Mouse (Mus musculus): ENCODE data around the gene Cldn8.

Cldn8 gene

DNA sequence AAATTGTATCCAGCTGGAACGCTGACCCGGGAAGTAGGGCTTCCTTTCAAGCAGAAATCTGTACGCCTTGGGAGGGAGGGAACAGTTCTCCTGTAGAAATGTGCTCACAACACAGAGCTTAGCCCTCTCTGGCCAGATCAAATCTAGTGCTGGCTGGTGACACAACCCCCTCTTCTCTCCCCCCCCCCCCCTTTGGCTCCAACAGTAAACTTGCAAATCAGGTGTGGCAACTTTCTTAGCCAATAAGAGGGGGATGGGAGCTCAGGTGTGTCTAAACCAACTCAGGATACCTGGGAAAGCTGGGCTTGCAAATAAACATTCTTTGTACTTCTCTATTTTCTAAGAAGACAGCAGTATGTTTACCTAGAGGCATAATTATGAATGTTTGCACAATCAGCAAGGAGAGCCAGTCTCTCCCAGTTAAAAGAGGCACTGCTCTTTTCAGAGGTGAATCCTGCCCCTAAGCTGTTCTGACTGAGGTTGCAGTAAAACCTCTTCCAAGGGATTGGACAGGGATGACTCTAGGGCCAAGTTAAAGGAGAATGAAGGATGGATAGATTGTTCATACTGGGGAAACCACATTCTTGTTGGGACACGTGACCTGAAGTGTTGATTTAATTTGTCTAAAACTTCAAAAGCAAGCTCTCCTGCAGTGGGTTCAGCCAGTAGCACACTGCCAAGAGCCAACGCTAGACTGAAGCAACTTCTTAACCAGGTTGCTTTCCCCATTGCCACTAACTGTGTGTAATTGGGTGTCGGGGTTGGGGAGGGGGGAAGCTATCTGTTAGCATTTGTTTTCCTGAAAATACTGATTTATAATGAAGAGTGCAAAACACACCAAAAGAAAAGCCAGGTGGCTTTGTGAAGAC, at the start of gene Cldn8:
TSS of gene Cldn8 (minus strand) at position 139 of the 869 bp plus-strand sequence.
- DNase-seq (ENCODE audit: low read depth) = no peak

DNA sequence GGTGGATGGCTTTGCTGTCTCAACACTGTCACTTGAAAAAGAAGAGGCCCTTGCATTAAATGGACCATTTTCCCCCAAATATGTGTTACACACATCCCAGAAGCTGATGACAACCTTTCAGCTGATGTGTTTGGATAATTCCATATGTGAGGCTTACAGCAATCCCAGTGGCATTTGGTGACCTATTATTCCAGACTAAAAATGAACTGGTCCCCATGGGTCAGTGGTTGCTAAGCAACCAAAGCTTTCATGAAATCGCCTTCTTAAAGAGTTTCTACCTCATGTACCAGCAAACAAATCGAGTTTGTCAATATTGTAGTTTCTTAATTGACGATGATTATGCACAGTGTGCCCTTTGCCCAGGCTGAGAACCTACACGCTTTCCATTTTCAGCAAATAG, 49.7 kb upstream of the Cldn8 start:
- DNase-seq (ENCODE audit: low read depth) = no peak

DNA sequence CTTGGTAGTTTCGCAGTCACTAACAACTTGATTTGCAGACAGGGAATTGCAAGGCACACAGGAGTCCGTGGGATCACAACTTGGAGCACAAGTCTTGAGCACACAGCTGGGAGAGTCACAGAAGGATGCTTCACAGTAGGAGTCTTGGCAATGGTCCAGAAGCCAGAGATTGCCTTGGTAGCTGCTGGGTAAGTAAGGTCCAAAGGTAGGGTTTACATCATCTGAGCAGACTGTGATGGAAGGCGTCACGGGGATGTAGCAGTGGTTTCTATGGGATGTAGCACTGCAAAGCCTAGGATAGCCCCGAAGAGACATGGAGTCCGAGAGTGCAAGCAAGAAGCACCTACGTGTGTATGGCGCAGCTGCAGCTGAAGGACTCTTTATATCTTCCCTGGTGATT, 48.9 kb upstream of the Cldn8 start, which contains the start of gene Krtap24-1:
TSS of gene Krtap24-1 (minus strand) at position 358 of the 400 bp plus-strand sequence.
- no peak for DNase-seq (ENCODE audit: low read depth)

DNA sequence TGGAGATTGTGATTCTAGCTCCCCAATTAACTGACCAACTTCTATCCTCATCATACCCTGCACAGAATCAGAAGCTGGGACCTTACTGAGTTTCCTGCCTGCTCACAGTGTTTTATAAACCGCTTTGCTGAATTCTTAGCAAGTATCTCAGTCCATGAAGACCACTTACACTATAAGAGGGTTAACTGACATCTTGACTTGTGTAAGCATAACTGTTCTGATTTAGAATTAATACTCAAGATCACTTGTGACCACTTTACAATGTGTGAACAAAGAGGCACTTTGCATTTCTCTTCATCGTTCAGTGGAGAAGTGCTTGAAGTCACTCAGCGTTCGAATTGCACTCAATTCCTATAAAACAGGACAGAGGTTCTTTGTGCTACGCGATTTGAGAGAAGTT, 41.6 kb upstream of the Cldn8 start:
- no peak for DNase-seq (ENCODE audit: low read depth)

DNA sequence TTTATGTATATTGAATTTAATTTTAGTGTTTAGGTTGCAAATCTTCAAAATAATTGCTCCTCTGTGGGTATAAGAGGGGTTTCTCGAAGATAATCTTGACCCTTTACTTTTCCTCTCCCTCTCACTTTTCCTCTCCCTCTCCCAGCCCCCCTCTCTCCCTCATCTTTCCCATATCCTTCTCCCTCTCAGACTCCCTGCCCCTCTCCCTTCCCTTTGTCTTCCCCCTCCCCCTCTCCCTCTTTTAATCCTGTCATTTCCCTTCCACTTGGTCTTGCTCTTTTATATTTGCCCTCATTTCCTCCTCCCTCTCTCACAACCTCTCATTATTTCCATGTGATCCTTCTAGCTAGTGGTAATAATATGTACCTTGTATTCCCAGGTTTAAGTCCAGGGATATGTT, 39.5 kb upstream of the Cldn8 start:
- no peak for DNase-seq (ENCODE audit: low read depth)

DNA sequence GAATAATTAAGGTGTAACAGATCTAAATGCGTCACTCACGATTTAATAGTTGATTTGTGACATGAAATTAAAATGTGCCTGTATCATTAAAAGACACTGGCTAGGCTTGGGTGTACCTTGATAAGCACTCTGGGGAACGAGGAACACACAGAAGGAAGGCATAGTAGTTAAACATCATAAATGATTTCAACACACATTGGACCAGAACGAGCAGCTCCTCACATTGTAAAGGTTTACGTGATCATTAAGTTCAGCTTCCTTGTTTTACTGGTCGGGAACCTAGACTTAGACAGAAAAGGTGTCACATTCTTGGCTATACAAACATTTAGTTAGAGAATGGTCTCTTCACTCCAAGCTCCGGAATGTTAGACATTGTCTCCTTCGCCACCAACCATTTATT, 37.3 kb upstream of the Cldn8 start:
- no peak for DNase-seq (ENCODE audit: low read depth)

DNA sequence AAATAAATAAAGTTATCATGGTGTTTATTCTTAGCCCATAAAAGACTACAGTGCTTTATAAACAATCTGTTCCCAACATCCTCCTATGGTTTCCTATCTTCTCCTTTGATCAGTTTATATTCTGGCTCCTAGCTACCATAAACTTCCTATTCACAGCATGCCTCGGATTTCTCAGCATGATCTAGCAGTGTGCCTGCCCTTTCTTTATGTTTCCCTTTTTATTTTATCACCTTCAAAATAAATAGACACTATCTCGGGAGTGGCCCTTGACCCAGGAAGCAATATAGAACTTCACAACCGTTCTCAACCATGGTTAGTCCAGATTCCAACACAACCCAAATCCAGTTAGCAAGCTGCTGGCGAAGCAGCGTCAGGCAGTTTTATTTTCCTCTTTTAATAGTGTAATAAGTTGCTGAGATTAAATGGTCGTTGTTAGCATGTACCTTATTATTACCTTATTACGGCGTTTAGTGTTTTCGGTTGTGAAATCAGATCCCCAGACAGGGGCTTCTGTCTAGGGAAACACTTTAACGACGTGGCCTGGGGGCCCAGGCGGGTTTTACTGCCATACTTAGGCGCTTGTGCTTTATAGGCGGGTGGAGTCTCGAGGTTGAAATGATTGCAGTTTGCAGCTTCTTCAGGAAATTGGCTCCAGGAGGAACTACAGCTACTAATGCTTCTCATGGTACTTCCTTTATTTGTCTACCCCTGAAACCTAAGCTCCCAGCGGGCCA, 36.7 kb upstream of the Cldn8 start:
- DNase-seq (ENCODE audit: low read depth) = no peak

DNA sequence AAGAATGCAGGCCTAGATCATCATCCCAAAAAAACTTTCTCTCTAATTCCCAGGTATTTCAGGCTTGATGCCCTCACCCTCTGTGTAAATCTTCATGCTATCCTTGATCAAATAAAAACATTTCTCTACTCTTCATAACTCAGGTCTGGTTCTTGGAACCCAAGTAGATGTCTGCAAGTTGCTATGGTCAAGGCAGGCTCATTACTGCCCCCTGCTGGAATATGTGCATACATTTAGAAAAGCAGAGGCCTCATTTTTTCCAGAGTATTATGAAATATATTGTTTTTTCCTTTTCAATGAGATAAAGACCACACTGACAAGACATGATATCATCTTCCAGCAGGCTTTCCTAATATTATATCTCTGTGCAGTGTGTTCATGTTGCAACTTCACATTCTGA, 29.8 kb upstream of the Cldn8 start:
- no peak for DNase-seq (ENCODE audit: low read depth)

DNA sequence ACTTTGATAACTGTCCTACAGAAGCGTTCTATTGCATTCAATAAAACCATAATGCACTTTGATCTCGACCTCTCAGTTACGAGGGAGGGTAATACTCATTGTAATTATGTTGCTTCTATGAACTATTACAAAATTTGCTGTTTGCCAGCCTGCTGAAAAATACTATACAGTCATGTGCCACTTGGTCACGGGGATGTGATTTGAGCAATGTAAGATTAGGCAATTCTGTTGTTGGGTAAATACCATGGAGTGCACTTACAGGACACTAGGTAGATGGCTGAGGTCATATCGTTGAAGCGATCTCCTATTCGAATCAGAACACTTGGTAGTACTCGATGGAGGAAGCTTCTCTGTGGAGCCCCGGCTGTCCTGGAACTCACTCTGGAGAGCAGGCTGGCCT, 20.4 kb upstream of the Cldn8 start:
- DNase-seq (ENCODE audit: low read depth) = no peak

DNA sequence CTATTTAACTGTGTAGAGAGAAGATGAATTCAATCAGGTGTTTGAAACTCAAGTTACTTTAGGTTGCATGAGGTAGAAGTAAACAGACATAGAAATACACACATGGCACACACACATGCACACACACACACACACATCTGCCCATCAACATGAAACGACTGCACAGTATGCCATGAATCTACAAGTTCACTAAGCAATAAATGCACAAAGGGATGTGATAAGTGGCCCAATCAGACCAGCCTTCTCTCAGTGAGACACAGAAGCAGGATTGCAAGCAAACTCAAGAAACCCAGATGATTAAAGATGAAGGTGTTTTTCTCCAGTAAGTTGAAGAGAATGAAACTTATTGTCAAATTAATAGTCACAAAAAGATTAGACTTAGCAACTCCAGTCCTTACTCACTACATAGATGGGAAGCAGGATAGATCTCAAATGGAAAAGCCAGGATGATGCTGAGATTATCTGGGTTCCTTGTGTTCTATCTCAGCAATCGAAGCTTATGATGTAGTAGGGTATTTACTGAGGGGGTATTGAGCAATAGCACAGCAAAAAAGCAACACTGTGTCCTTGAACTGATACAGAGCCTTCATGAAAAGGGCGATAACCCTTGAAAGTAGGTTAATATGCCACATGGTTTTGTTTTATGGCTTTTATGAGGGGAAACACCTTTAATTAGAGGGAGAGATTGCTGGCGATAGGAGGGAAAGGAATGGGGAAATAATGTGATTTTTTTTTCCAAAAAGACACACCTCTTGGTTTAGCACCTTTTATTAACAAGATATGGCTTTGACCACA, 13.1 kb upstream of the Cldn8 start:
- DNase-seq (ENCODE audit: low read depth) = no peak

DNA sequence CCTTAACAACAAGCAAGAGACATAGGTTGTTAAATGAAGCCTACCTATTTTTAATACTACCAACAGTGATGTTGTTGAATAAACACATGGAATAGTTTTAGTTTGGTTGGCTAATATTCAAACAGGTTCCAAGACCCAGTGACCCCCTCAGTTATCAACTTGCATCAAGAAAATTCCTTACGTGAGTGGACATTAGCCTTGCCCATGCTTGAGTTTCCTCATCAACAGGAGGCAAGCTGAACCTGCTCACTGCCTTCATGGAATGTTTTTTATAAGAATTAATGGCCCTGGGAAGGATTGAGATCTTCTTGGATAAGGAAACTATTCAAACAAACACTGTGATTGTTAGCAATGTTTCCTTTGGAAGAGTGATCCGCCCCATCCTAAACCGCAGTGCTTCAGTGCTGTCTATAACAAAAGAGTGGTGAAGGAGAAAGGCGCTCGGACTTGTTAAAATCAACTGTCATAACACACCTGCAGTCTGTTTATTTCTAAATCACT, 10.0 kb upstream of the Cldn8 start:
- no peak for DNase-seq (ENCODE audit: low read depth)

DNA sequence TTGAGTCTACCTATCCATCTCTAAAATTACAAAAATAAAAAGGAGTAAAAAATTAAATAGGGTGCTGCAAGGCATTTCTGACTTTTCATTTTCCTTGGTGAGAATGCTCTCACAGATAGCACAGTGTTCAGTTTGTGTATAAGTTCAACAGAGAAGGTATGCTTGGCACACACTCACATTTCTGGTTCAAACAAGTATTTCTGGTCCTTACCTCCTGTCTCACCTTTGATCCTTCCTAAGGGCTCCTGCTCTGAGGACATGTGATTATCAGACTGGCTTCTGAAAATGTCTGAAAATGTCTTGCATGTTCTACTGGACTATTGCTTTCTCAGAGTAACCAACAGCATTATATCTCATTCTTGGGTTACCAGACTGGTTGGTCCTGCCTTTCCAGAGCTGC, 7.2 kb upstream of the Cldn8 start:
- no peak for DNase-seq (ENCODE audit: low read depth)

DNA sequence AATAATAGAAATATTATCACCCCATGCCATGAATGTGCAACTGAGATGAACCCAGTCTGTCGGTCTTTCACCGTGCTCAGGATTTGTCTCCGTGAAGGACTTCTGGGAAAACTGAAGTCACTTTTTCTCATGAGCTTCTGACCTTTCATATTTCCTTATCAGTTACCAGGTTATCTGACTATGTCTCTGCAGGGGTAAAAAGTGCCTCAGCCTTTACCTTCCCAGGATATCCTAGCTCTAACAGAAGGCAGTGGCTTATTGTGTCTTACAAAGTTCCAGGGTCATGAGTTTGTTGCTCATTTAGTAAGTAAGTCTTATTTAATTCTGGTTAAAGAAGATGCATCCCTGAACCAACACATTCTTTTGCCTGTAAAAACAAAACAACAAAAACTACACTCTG, 6.7 kb upstream of the Cldn8 start:
- DNase-seq (ENCODE audit: low read depth) = no peak

DNA sequence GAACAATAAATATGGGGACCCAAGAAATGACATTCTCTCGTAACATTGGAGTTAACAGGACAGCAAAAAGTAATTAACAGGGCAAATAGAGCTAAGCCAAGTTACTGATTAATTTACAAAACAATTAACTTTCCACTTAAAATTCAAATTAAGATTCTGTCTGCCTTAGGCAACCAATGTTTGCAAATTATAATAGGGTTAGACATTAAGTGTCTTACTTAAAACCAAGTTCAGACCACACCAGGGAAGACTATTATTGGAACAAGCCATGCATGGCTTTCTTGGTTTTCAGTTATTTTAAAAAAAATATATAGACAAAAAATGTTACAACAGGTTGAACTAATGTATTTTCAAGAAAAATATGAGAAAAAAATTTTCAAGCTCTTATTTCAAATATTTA, 6.1 kb upstream of the Cldn8 start:
- DNase-seq (ENCODE audit: low read depth) = no peak

DNA sequence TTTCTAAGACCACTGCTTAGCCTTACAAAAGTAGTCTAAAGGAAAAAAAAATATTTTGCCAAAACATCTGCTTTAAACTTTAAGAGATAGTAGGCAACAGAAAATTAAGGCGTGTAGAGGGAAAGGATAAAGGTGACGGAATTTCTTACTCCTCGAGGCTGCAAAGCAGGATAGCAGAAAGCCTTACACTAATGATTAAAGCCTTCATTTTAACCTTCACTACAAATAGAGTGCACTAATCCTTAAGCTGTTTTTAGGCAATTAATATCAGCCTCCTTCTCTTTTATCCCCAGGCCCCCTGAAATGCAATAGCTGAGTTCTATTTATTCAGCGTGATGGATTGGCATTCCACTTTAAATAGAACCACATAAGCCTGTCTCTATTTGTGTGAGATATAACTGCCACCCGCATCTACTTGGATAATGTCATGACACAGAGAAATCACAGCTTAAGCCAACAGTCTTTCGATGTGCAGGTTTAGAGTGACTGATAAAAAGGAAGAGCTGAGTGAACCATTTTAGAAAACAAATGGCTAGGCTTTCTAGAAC, 1.3 kb downstream of the Cldn8 start:
- no peak for DNase-seq (ENCODE audit: low read depth)

DNA sequence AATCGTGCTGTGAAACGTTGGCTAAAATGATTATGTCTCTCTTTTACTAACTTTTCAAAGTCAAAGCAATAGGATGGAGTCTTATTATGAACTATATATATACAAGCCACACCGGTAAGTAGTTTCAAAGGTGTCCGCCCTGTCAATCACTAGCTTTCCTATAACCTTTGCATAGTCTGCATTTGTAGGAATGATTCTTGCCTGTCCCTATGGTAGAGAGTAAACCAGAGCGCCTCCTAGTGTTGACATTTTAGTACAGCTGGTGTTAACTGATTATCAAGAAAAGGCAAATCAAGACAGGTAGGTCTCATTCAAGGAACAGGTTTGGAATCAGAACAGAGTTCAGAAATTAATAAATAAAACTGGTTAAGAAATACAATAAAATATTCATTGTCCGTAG, 20.5 kb downstream of the Cldn8 start:
- no peak for DNase-seq (ENCODE audit: low read depth)

DNA sequence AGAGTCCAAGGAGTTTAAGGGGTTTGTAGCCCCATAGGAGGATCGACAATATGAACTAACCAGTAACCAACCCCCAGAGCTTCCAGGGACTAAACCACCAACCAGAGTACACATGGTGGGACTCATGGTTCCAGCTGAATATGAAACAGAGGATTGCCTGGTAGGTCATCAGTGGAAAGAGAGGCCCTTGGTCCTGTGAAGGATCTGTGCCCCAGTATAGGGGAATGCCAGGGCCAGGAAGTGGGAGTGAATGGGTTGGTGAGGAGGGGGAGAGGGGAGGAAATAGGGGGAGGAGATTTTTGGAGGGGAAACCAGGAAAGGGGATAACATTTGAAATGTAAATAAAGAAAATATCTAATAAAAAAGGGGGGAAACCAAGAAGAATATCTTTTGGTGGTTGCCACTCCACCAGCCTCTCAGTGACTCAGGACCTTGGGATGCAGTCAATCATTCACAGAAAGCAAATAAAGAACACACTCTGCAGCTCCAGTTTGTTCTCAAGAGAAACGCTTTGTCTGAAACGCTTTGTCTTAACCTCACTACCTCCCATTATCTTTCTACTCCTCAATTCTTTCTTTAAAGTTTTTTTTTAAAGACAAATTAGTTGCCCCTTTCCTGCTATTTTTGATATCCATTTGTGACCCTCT, 23.0 kb downstream of the Cldn8 start:
- no peak for DNase-seq (ENCODE audit: low read depth)

DNA sequence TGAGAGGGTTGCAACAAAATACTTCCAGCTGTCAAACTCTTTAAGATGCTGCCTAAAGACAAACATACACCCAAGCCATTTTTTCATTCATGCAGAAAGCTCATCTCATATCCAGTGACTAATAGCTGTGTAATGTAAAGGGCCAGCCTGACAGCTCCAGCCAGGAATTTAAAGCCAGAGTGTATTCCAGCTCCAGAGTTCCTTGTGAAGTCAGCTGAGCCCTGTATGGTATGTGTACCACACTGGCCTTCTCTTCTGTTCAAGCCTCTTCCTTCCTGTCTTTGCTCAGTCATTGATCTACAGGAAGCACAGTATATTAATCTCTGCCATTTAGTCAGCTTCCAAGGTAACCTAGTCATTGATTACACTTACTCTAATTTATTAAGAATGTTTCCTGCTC, 51.6 kb downstream of the Cldn8 start:
- no peak for DNase-seq (ENCODE audit: low read depth)

All from fibroblast of lung, adult 2 months (primary cell).